Mouse (Mus musculus): ENCODE measurements around the gene Prol1.
"Not testable (repeated sequence)": the region's sequence is repeated elsewhere in the genome, so short reads cannot be mapped to it uniquely, and the experiment has no call there.

Gene Prol1

DNA sequence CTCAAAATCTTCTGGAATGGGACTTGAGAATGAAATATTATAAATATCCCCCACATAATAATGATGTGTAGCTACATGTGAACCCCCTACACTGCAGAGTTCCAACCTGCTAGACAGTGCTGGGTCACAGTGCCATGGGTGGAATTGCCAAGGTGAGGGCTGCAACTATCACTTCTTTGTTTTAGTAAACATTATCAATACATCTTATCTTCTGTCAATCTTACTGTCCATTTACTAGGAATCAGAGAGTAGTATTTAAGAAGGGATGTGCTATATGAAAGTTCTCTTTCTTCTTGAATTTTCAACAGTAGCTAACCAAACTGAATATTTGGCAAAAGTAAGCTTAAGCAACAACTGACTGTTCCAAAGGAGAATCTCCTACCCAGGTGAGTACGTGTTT, at the start of gene Prol1:
TSS of gene Prol1 (plus strand) at position 301 of the 400 bp plus-strand sequence.
- no peak for DNase-seq (ENCODE audit: low read depth, low spot score)

DNA sequence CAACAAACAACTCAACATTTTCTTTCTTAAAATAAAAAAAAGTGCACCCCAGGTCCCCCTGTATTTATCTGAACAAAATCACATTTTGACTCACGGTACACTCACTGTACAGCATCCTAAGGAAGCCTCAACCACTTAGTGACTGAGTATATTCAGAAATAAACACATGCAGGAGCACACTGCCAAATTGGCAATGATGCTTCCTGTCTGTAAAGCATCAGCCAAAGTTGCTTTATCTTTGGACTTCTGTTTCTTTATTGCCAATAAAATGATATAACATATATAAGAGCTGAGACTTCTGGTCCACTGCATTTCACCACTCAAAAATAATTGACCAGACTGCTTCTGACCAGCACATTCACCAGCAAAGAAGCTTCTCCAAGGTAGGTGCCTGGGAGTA, 48.5 kb upstream of the Prol1 start, which contains the start of gene Gm7714:
TSS of gene Gm7714 (plus strand) at position 301 of the 400 bp plus-strand sequence.
- no peak for DNase-seq (ENCODE audit: low read depth, low spot score)

DNA sequence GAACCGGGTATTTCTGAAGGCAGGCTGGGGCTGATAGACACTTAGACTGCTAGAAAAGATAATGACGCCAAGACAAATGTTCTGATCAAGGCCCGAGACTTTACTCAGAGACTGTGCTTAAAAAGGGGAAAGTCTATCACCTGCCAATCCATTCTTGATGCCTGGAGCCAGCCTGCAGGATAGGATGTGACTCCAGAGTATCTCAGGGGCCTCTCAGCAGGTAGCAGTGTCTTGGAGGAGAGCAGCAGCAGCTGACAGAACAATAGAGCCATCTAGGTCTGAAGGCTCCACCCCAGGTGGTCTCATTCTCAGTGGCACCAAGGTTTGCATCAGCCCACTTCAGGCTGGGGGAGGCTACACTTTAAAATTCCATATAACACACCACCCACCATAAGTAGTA, 5.8 kb upstream of the Prol1 start:
- not testable (repeated sequence) for DNase-seq (ENCODE audit: low read depth, low spot score)

DNA sequence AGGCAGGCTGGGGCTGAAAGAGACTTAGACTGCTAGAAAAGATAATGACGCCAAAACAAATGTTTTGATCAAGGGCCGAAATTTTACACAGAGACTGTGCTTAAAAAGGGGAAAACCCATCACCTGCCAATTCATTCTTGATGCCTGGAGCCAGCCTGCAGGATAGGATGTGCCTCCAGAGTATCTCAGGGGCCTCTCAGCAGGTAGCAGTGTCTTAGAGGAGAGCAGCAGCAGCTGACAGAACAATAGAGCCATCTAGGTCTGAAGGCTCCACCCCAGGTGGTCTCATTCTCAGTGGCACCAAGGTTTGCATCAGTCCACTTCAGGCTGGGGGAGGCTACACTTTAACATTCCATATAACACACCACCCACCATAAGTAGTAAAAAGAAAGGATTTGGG, 31.4 kb downstream of the Prol1 start:
- DNase-seq (ENCODE audit: low read depth, low spot score) = not testable (repeated sequence)

DNA sequence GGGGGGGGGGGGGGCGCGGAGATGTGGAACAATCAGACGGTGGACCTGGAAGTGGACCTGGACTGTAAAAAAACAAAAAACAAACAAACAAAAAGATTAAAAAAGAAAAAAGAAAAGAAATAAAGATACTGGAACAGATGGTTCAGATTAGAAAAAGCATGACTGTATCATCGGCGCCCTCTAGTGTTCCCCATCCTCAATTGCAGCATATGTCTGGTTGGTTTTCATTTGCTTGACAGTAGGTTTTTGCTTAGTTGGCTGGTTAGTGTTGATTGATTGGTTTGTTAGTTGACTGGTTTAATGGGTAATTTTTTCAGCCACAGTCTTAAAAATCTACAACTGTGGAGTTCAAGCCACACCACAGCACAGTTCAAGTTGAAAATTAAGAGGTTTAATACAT, 47.7 kb downstream of the Prol1 start:
- peak; percentile 16 for DNase-seq (ENCODE audit: low read depth, low spot score)

DNA sequence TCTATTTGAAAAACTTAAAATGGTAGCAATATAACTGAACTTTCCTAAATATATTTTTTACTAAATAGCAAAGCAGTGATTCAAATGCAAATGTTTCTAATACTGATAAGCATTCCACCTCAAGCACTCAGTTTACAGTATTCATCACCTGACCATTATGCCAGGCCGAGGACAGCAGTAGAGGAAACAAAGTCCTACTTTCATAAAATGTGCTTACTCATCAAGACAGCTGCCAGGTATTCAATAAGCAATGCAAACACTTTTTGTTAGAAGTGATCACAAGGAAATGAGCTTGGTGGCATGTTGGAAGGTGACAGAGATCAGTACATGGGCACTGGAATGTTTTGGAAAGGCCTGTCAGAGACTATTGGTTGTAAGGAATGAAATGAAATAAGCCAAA, 49.8 kb downstream of the Prol1 start:
- no peak for DNase-seq (ENCODE audit: low read depth, low spot score)

DNA sequence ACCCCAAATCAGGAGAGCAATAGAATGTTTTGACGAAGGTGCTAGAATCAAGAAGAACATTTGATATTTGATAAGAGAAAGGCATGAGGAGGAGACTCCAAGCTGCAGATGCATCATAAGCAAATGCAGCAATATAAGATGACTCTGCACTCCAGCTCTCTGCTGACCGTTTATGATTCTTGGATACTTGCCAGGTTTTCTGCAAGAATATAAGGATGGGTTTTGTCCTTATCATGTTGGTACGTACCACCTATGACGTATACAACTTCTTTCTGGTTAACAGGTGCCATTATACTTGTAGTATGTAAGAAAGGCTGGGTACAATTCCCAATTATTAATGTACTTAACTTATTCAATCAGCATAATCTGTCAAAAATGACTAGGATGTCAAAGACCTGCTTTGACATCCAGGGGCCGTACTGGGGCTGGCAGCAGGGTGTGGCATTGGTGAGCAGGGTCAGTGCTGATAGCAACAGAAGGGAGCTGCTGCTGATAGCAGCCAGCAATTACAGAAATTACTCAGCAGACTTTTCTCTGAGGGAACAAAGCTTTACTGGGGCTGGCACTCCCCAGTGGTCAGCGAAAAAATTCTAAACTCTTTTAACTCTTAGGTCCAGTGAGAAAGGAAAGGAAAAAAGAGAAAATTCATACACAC, 53.6 kb downstream of the Prol1 start:
- no peak for DNase-seq (ENCODE audit: low read depth, low spot score)

DNA sequence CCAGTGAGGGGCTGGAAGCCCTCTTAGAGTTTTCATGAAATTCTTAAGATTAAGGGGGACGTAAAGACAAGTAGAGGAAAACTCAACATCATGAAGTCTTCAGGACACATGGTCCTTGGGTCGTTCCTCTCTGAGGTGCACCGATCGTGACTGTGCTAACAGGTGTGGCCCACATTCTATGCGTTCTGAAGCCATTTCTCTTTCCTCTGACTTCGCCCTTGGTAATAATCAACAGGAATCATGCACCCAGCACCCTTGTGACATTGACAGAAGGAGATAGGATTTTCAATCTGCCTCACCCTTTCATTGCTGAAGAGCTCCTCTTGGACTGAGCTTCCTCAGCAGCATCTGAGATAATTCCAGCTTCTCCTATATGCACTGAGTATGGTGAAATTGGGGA, 55.5 kb downstream of the Prol1 start:
- no peak for DNase-seq (ENCODE audit: low read depth, low spot score)

DNA sequence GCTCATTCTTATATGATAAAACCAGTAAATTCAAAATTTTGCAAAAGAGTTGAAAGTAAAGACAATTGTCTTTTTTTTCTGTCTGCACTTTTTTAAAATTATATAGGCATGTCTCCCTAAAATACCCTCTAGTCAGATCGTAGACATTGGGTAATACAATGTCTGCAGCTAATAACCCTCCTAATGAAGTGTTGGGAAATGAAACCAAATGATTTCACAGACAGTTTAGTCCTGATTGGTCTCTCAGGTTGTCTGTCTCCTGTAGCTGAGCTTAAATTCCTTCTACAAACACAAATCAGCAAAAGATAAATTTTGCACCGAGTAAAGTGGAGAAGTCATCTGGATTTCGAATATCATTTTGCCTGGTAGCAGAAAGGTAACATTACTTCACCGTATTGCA, 58.7 kb downstream of the Prol1 start, which contains the start of gene Amtn:
TSS of gene Amtn (plus strand) at position 301 of the 400 bp plus-strand sequence.
- DNase-seq (ENCODE audit: low read depth, low spot score) = no peak
